Mouse (Mus musculus): ENCODE measurements around the gene Rptor. TPM values are rescaled to one million over a fixed set of nuclear protein-coding genes. Genes with fewer than 3 reads are reported as not detected.

The Rptor gene
- polyA plus RNA-seq, 1 experiment: 26.2 TPM

- no peak for TF ChIP-seq POLR2A (IDR thresholded peaks at IDR 0.05; ENCODE audit: borderline replicate concordance, extremely low read depth, low read depth, low read length)
- no peak for TF ChIP-seq CTCF (IDR thresholded peaks at IDR 0.05; ENCODE audit: insufficient read depth, low read length)
- WGBS: 87% methylated on average over 5 of the region's 5 CpGs
- no peak overlapping the region for H3K4me3 ChIP-seq (replicated peaks; ENCODE audit: extremely low read depth, low read depth, low read length)
- no peaks in the 10 kb centered on the region for H3K4me1 ChIP-seq (ENCODE audit: control insufficient read depth, insufficient read depth, low read length)
- no peak for DNase-seq
These were observed 164.2 kb downstream of the Rptor start for GRCm38 (mm10) chr11:119766782-119767459.

- TF ChIP-seq CTCF (IDR thresholded peaks at IDR 0.05; ENCODE audit: insufficient read depth, low read length) (no peak), POLR2A (IDR thresholded peaks at IDR 0.05; ENCODE audit: borderline replicate concordance, extremely low read depth, low read depth, low read length) (no peak)
- WGBS: 77% methylated on average over 6 of the region's 6 CpGs
- H3K4me3 ChIP-seq (replicated peaks; ENCODE audit: extremely low read depth, low read depth, low read length): no peak overlapping the region
- H3K4me1 ChIP-seq (ENCODE audit: control insufficient read depth, insufficient read depth, low read length): no peaks in the 10 kb centered on the region
- DNase-seq: no peak
These were observed 164.8 kb downstream of the Rptor start for GRCm38 (mm10) chr11:119767525-119767924.

DNA sequence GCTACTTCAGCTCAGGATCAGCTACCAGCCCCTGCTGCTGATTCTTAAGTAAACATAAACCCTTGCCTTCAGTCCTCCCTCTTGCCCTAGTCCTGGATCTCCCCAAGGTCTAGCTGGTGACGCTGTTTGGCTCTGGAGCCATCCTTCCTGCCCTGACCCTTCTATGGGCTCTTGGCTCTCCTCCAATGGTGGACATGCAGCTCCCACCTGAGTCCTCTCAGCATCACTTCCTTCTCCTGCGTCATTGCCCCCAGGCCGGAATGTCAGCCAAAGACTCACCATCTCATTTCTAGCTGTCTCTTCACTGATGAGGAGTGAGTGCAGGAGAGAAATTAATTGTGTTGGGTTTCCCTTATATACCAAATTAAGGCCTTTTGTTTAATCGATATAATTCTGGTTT, 165.8 kb downstream of the Rptor start:
- DNase-seq: no peak
- H3K4me3 ChIP-seq (replicated peaks; ENCODE audit: extremely low read depth, low read depth, low read length): no peak overlapping the region
- 90% methylated on average over 4 of the region's 4 CpGs for WGBS
- no peaks in the 10 kb centered on the region for H3K4me1 ChIP-seq (ENCODE audit: control insufficient read depth, insufficient read depth, low read length)
- TF ChIP-seq CTCF (IDR thresholded peaks at IDR 0.05; ENCODE audit: insufficient read depth, low read length) (no peak), POLR2A (IDR thresholded peaks at IDR 0.05; ENCODE audit: borderline replicate concordance, extremely low read depth, low read depth, low read length) (no peak)

DNA sequence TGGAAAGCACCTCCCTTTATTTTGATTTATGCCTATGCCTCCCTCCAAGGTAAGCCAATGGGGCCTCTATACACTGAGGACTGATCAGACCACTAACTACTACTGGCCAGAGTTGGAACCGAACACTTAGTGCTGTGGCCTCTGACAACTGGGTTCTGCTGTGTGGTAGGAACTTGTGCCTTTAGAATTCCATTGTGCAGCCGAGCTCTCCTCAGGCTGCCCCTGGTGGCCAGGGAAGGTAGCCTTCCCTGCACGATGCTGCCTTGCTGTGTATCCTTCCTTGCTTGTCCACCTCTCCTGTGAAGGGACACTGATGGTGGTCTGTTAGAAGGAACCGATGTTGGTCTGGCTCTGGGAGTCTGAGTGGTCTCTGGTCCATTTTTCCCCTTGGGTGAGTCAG, 167.0 kb downstream of the Rptor start:
- TF ChIP-seq CTCF (IDR thresholded peaks at IDR 0.05; ENCODE audit: insufficient read depth, low read length) (peak; percentile 59; the same call in 1 of the 2 replicates), POLR2A (IDR thresholded peaks at IDR 0.05; ENCODE audit: borderline replicate concordance, extremely low read depth, low read depth, low read length) (no peak)
- 64% methylated on average over 4 of the region's 4 CpGs for WGBS
- H3K4me3 ChIP-seq (replicated peaks; ENCODE audit: extremely low read depth, low read depth, low read length): no peak overlapping the region
- no peaks in the 10 kb centered on the region for H3K4me1 ChIP-seq (ENCODE audit: control insufficient read depth, insufficient read depth, low read length)
- no peak for DNase-seq

GRCm38 (mm10) chr11:119770985-119771384, 168.3 kb downstream of the Rptor start:
- WGBS: 89% methylated on average over 4 of the region's 4 CpGs
- H3K4me1 ChIP-seq (ENCODE audit: control insufficient read depth, insufficient read depth, low read length): no peaks in the 10 kb centered on the region
- TF ChIP-seq CTCF (IDR thresholded peaks at IDR 0.05; ENCODE audit: insufficient read depth, low read length) (no peak), POLR2A (IDR thresholded peaks at IDR 0.05; ENCODE audit: borderline replicate concordance, extremely low read depth, low read depth, low read length) (no peak)
- no peak for DNase-seq
- H3K4me3 ChIP-seq (replicated peaks; ENCODE audit: extremely low read depth, low read depth, low read length): no peak overlapping the region

DNA sequence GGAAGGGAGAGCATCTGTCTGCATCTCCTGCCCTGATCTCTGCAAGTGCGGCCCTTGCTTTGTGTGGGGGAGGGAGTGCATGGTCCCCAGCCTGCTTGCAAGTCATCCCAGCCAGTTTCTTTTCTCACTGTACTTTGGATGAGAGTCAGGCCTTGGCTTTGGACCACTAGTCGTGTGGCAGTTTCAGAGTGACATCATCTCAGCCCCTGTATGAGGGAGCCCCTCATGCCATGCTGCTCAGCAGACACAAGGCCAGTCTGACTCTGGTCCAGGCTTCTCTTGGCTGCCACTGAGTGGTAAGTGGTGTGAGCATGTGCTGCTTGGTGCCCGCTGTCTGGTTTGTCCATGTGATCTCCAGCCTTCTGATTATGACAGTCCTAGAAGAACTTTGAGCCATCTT, 170.2 kb downstream of the Rptor start:
- DNase-seq: no peak
- H3K4me1 ChIP-seq (ENCODE audit: control insufficient read depth, insufficient read depth, low read length): peaks cover 3% of the 10 kb centered on the region
- WGBS: 73% methylated on average over 3 of the region's 3 CpGs

DNA sequence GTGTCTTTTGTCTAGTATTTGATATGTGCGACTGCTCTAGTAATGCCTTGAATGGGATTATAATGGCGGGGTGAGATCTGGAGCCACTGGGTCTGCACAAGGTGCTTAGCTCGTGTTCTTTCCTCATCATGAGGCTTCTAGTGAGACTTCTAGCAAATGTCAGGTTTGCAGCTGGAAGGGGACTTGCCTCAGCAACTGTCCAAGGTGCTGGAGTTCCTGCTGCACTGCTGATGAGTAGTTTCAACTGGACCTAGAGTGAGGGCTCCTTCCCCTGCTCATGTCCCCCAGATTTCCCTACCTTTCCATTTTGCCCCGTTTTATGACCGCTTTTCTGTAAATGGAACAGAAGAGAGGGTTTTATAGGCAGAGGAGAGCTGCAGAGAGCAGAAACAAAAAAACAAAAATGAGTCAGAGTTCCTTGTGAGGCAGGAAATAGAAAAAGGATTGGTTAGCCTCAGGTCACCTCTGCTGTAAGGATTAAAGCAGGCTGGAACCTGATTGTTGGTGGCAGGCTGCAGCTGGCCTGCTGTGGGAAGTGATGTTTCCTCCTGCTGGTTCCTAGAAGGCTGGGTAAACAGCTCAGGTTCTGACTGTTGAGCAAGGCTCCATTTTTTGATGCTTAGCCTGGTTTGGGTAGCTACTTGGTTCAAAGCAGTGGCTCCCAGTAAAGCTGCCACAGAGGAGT, 172.5 kb downstream of the Rptor start:
- WGBS: 91% methylated on average over 5 of the region's 5 CpGs
- TF ChIP-seq CTCF (IDR thresholded peaks at IDR 0.05; ENCODE audit: insufficient read depth, low read length): no peak
- no peak for TF ChIP-seq POLR2A (IDR thresholded peaks at IDR 0.05; ENCODE audit: borderline replicate concordance, extremely low read depth, low read depth, low read length)

More for the DNA sequence above, 170.2 kb downstream of the Rptor start:
- H3K4me3 ChIP-seq (replicated peaks; ENCODE audit: extremely low read depth, low read depth, low read length): no peak overlapping the region
- TF ChIP-seq CTCF (IDR thresholded peaks at IDR 0.05; ENCODE audit: insufficient read depth, low read length): no peak
- no peak for TF ChIP-seq POLR2A (IDR thresholded peaks at IDR 0.05; ENCODE audit: borderline replicate concordance, extremely low read depth, low read depth, low read length)

DNA sequence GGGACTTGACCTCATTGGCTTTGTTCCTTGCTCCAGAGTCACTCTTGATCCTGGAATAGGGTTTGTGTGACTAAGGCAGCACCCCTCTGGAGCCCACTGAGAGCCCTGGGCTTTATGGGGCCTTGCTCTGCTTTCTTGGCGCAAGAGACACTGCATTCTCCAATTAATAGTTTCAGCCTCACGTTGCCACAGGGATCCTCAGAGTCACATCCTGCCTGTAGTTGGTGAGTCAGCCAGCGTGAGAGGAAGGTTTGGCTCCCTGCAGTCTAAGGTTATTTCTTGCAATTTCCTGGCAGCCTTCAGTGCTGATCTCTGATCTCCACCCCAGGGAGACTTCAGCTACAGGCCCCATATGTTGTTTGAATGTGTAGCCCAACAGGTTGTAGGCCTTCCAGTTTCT, 174.5 kb downstream of the Rptor start:
- DNase-seq: no peak
- H3K4me3 ChIP-seq (replicated peaks; ENCODE audit: extremely low read depth, low read depth, low read length): no peak overlapping the region
- no peak for TF ChIP-seq CTCF (IDR thresholded peaks at IDR 0.05; ENCODE audit: insufficient read depth, low read length)
- TF ChIP-seq POLR2A (IDR thresholded peaks at IDR 0.05; ENCODE audit: borderline replicate concordance, extremely low read depth, low read depth, low read length): no peak
- 57% methylated on average over 3 of the region's 3 CpGs for WGBS
- H3K4me1 ChIP-seq (ENCODE audit: control insufficient read depth, insufficient read depth, low read length): peaks cover 3% of the 10 kb centered on the region

More for the DNA sequence above, 172.5 kb downstream of the Rptor start:
- Histone ChIP-seq H3K4me3 (replicated peaks; ENCODE audit: extremely low read depth, low read depth, low read length) (no peak overlapping the region), H3K4me1 (ENCODE audit: control insufficient read depth, insufficient read depth, low read length) (peaks cover 3% of the 10 kb centered on the region)
- no peak for DNase-seq

DNA sequence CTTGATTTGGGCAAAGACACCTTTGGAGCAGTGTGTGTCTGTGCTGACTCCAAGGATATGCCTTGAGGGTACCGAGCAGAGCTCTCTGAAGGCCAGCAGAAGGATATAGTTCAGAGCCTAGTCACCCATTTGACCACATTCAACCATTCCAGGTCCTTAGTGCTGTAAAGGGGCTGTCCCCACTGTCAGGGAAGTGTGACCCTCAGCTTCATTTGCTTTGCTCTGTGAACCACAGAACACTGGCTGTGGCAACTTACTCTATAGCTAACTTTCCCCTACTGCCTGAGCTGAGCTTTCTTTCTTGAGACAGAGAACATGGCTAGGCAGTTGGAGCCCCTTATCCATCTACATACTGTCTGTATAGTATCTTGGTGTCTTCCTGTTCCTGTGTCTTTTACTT, 175.2 kb downstream of the Rptor start:
- Histone ChIP-seq H3K4me3 (replicated peaks; ENCODE audit: extremely low read depth, low read depth, low read length) (no peak overlapping the region), H3K4me1 (ENCODE audit: control insufficient read depth, insufficient read depth, low read length) (peaks cover 3% of the 10 kb centered on the region)
- TF ChIP-seq CTCF (IDR thresholded peaks at IDR 0.05; ENCODE audit: insufficient read depth, low read length) (no peak), POLR2A (IDR thresholded peaks at IDR 0.05; ENCODE audit: borderline replicate concordance, extremely low read depth, low read depth, low read length) (no peak)
- DNase-seq: no peak
- WGBS: 97% methylated on average over 1 of the region's 1 CpGs

- no peak for TF ChIP-seq CTCF (IDR thresholded peaks at IDR 0.05; ENCODE audit: insufficient read depth, low read length)
- TF ChIP-seq POLR2A (IDR thresholded peaks at IDR 0.05; ENCODE audit: borderline replicate concordance, extremely low read depth, low read depth, low read length): no peak
- WGBS: 82% methylated on average over 8 of the region's 8 CpGs
These were observed 177.6 kb downstream of the Rptor start for GRCm38 (mm10) chr11:119780290-119780689.

More at GRCm38 (mm10) chr11:119780290-119780689, 177.6 kb downstream of the Rptor start:
- no peak overlapping the region for H3K4me3 ChIP-seq (replicated peaks; ENCODE audit: extremely low read depth, low read depth, low read length)
- peaks cover 3% of the 10 kb centered on the region for H3K4me1 ChIP-seq (ENCODE audit: control insufficient read depth, insufficient read depth, low read length)
- DNase-seq: no peak
